In the genomic region with DNA sequence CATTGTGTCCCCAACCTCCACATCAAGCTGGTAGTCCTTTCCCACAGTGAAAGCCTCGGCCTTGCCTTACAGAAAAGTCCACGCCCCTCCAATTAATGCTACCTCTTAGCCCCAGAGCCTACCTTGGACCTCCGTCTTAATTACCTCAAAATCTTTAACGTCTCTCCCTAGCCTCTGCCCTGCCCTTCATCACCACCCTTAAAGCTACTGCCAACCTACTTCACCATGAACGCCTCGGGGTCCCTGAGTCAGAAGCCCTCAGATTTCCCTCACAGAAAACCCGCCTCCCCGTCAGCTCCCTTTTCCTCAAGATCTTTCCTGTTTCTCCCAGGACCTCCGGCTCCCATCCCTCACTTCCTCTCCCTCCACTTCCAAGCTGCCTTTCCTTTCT, we compare ENCODE assay signal across 7 mouse cellular contexts. TPM values are rescaled to one million over a fixed set of nuclear protein-coding genes. Genes with fewer than 3 reads are reported as not detected.
A peak's percentile ranks its signal among the peaks of the same experiment; 100 is the strongest.
DNase-seq lines count a peak whose midpoint lies in the region; ATAC-seq and TF ChIP-seq lines count a peak whose summit lies in the region.

No protein-coding gene starts in this region.

- H3K4me3 ChIP-seq in lung, postnatal 0 days (ENCODE audit: low read depth, low read length): peak overlapping the region; percentile 62
- peak overlapping the region; percentile 71 for H3K4me3 ChIP-seq in limb, embryonic 11.5 days (ENCODE audit: low read depth, low read length)
- peak overlapping the region; percentile 91 for H3K4me3 ChIP-seq in small intestine, adult 2 months (ENCODE audit: low read depth, low read length)

- WGBS in lung, postnatal 0 days: under 1% methylated on average over 9 of the region's 9 CpGs
- under 1% methylated on average over 9 of the region's 9 CpGs for WGBS in limb, embryonic 11.5 days
- WGBS in small intestine, adult 2 months: under 1% methylated on average over 9 of the region's 9 CpGs

- H3K36me3 ChIP-seq in lung, postnatal 0 days (ENCODE audit: insufficient read depth, low read length): no peaks in the 10 kb centered on the region
- no peaks in the 10 kb centered on the region; the same call in 1 of the 2 replicates for H3K36me3 ChIP-seq in limb, embryonic 11.5 days (ENCODE audit: control insufficient read depth, insufficient read depth, low read length)
- peaks cover 2% of the 10 kb centered on the region; the same call in 1 of the 2 replicates for H3K36me3 ChIP-seq in small intestine, adult 2 months (ENCODE audit: control insufficient read depth, insufficient read depth, low read length)

- peaks cover 13% of the 10 kb centered on the region; the same call in 1 of the 2 replicates for H3K4me1 ChIP-seq in lung, postnatal 0 days (ENCODE audit: insufficient read depth, low read depth, low read length)
- H3K4me1 ChIP-seq in limb, embryonic 11.5 days (ENCODE audit: control insufficient read depth, insufficient read depth, low read length): peaks cover 11% of the 10 kb centered on the region
- H3K4me1 ChIP-seq in small intestine, adult 2 months (ENCODE audit: control insufficient read depth, insufficient read depth, insufficient read length, low read length): peaks cover 8% of the 10 kb centered on the region; the same call in 1 of the 2 replicates

- H3K27ac ChIP-seq in lung, postnatal 0 days (ENCODE audit: low read length): peak overlapping the region; percentile 79; the same call in 1 of the 2 replicates
- no peak overlapping the region for H3K27ac ChIP-seq in limb, embryonic 11.5 days (replicated peaks; ENCODE audit: low read depth, low read length)
- H3K27ac ChIP-seq in small intestine, adult 2 months (ENCODE audit: insufficient read depth, low read depth, low read length): peak overlapping the region; percentile 53

- TF ChIP-seq CTCF in lung, postnatal 0 days (IDR thresholded peaks at IDR 0.05): no peak
- TF ChIP-seq CTCF in small intestine, adult 2 months (IDR thresholded peaks at IDR 0.05; ENCODE audit: extremely low read depth, insufficient read length, insufficient replicate concordance, low read depth, low read length): no peak

- peak overlapping the region; percentile 48 for H3K9ac ChIP-seq in lung, postnatal 0 days (replicated peaks; ENCODE audit: low read depth)
- peak overlapping the region; percentile 74 for H3K9ac ChIP-seq in limb, embryonic 11.5 days (ENCODE audit: low read length)

- no peak for TF ChIP-seq EP300 in lung, postnatal 0 days (IDR thresholded peaks at IDR 0.05)

- ATAC-seq in lung, postnatal 0 days: peak; percentile 7
- ATAC-seq in erythroblast, adult 5-6 weeks (replicated peaks; ENCODE audit: low FRiP score, poor library complexity, severe bottlenecking): peak; percentile 28
- no peak; the same call in 1 of the 2 replicates for ATAC-seq in limb, embryonic 11.5 days (ENCODE audit: insufficient number of reproducible peaks, low FRiP score, low TSS enrichment, low read depth)

- no peaks in the 10 kb centered on the region for H3K27me3 ChIP-seq in lung, postnatal 0 days (replicated peaks; ENCODE audit: insufficient read depth, low read length)
- H3K27me3 ChIP-seq in limb, embryonic 11.5 days (ENCODE audit: control insufficient read depth, insufficient read depth, low read length): no peaks in the 10 kb centered on the region
- no peaks in the 10 kb centered on the region for H3K27me3 ChIP-seq in small intestine, adult 2 months (ENCODE audit: control insufficient read depth, insufficient read depth, low read length)

- peak overlapping the region; percentile 75 for H3K4me2 ChIP-seq in lung, postnatal 0 days (replicated peaks; ENCODE audit: low read depth, low read length)
- peak overlapping the region; percentile 77 for H3K4me2 ChIP-seq in limb, embryonic 11.5 days (ENCODE audit: low read depth, severe bottlenecking)

- no peak for DNase-seq in lung, postnatal 0 days (ENCODE audit: low spot score)
- DNase-seq in lung, postnatal 36 days: no peak
- DNase-seq in limb, embryonic 11.5 days (ENCODE audit: low spot score): no peak
- DNase-seq in adrenal gland, adult 2 months: no peak
- no peak for DNase-seq in right cerebral cortex, adult 18-20 months

- no peaks in the 10 kb centered on the region for H3K9me3 ChIP-seq in lung, postnatal 0 days (ENCODE audit: low read length)
- H3K9me3 ChIP-seq in limb, embryonic 11.5 days (ENCODE audit: control insufficient read depth, low read length): no peaks in the 10 kb centered on the region

- no peak for TF ChIP-seq POLR2A in small intestine, adult 2 months (IDR thresholded peaks at IDR 0.05; ENCODE audit: low read depth, low read length)

RNA-seq across cellular contexts. Expression of a gene that starts 0.6 kb away (rescaled TPM):
- 16.2 and 18.2 TPM in 2 replicates for polyA plus RNA-seq in lung, postnatal 0 days (2015; fragmentation: Nextera tagmentation; extraction: Ambion mirVana)
- total RNA-seq in erythroblast, adult 5-6 weeks (2015; ENCODE audit: low replicate concordance): 3.8 and 5.8 TPM in 2 replicates
- total RNA-seq in erythroblast, adult 5-6 weeks (2017; ENCODE audit: low replicate concordance): 2.8 and 6.6 TPM in 2 replicates
- 29.0 and 30.3 TPM in 2 replicates for polyA plus RNA-seq in limb, embryonic 11.5 days (2014; fragmentation: Nextera tagmentation; extraction: Ambion mirVana)
- 16.1 and 26.0 TPM in 2 replicates for polyA plus RNA-seq in small intestine, adult 2 months (2012; rRNA removed)
- 10 to 100 TPM; 28.5 to 36.9 TPM for total RNA-seq in adrenal gland, adult 2 months (2021)
- 12.3 and 12.8 TPM in 2 replicates for polyA plus RNA-seq in adrenal gland, adult 2 months (2012; rRNA removed)

RNA-seq across cellular contexts. Expression of a gene that starts 0.7 kb away (rescaled TPM):
- 6.2 and 7.8 TPM in 2 replicates for polyA plus RNA-seq in lung, postnatal 0 days (2015; fragmentation: Nextera tagmentation; extraction: Ambion mirVana)
- total RNA-seq in erythroblast, adult 5-6 weeks (2015; ENCODE audit: low replicate concordance): 3.8 and 12.3 TPM in 2 replicates
- 7.3 and 8.6 TPM in 2 replicates for total RNA-seq in erythroblast, adult 5-6 weeks (2017; ENCODE audit: low replicate concordance)
- 30.0 and 30.3 TPM in 2 replicates for polyA plus RNA-seq in limb, embryonic 11.5 days (2014; fragmentation: Nextera tagmentation; extraction: Ambion mirVana)
- 4.5 and 8.3 TPM in 2 replicates for polyA plus RNA-seq in small intestine, adult 2 months (2012; rRNA removed)
- total RNA-seq in adrenal gland, adult 2 months (2021): 10 to 100 TPM; 11.8 to 12.0 TPM
- 22.3 and 29.9 TPM in 2 replicates for polyA plus RNA-seq in adrenal gland, adult 2 months (2012; rRNA removed)

RNA-seq across cellular contexts. Expression of a gene that starts 0.9 kb away (rescaled TPM):
- 0.29 and 0.30 TPM in 2 replicates for polyA plus RNA-seq in lung, postnatal 0 days (2015; fragmentation: Nextera tagmentation; extraction: Ambion mirVana)
- total RNA-seq in erythroblast, adult 5-6 weeks (2015; ENCODE audit: low replicate concordance): 1.3 TPM in 1 of 2 replicates, not detected in the other
- 0.70 and 1.1 TPM in 2 replicates for total RNA-seq in erythroblast, adult 5-6 weeks (2017; ENCODE audit: low replicate concordance)
- 1.6 and 2.4 TPM in 2 replicates for polyA plus RNA-seq in limb, embryonic 11.5 days (2014; fragmentation: Nextera tagmentation; extraction: Ambion mirVana)
- 0.88 and 1.6 TPM in 2 replicates for polyA plus RNA-seq in small intestine, adult 2 months (2012; rRNA removed)
- total RNA-seq in adrenal gland, adult 2 months (2021): under 1 TPM; 0.63 to 0.79 TPM
- polyA plus RNA-seq in adrenal gland, adult 2 months (2012; rRNA removed): 2.4 and 2.5 TPM in 2 replicates

RNA-seq across cellular contexts. Expression of a gene that starts 18.3 kb away (rescaled TPM):
- polyA plus RNA-seq in lung, postnatal 0 days (2015; fragmentation: Nextera tagmentation; extraction: Ambion mirVana): not detected in 2 replicates
- 0.63 TPM in 1 of 2 replicates, not detected in the other for total RNA-seq in erythroblast, adult 5-6 weeks (2015; ENCODE audit: low replicate concordance)
- total RNA-seq in erythroblast, adult 5-6 weeks (2017; ENCODE audit: low replicate concordance): 0.28 TPM in 1 of 2 replicates, not detected in the other
- polyA plus RNA-seq in limb, embryonic 11.5 days (2014; fragmentation: Nextera tagmentation; extraction: Ambion mirVana): not detected in 2 replicates
- polyA plus RNA-seq in small intestine, adult 2 months (2012; rRNA removed): 0.28 and 0.89 TPM in 2 replicates
- under 1 TPM in 1 of 2 experiments, not detected in 1; 0.35 TPM for total RNA-seq in adrenal gland, adult 2 months (2021)
- polyA plus RNA-seq in adrenal gland, adult 2 months (2012; rRNA removed): not detected in 2 replicates

RNA-seq across cellular contexts. Expression of a gene that starts 36.9 kb away (rescaled TPM):
- polyA plus RNA-seq in lung, postnatal 0 days (2015; fragmentation: Nextera tagmentation; extraction: Ambion mirVana): 0.14 and 0.23 TPM in 2 replicates
- not detected in 2 replicates for total RNA-seq in erythroblast, adult 5-6 weeks (2015; ENCODE audit: low replicate concordance)
- total RNA-seq in erythroblast, adult 5-6 weeks (2017; ENCODE audit: low replicate concordance): not detected in 2 replicates
- 0.67 and 2.1 TPM in 2 replicates for polyA plus RNA-seq in limb, embryonic 11.5 days (2014; fragmentation: Nextera tagmentation; extraction: Ambion mirVana)
- polyA plus RNA-seq in small intestine, adult 2 months (2012; rRNA removed): not detected in 2 replicates
- total RNA-seq in adrenal gland, adult 2 months (2021): not detected
- polyA plus RNA-seq in adrenal gland, adult 2 months (2012; rRNA removed): 0.28 TPM in 1 of 2 replicates, not detected in the other
